Comparison of ENCODE assay signal across 15 mouse cellular contexts in genomic region chr12:85345559-85345958, GRCm38 (mm10).
"Had no signal": no experiment of that assay in that cellular context is flagged by ENCODE, and none has a peak within 500 bp of the region (broad histone marks: within the 10 kb centered on the region; RNA-seq: fewer than 3 reads in every experiment).

No protein-coding gene starts in this region.

- H3K9me3 ChIP-seq: kidney, embryonic 15.5 days; limb, embryonic 13.5 days; liver, embryonic 15.5 days; lung, embryonic 15.5 days; midbrain, embryonic 13.5 days; neural tube, embryonic 15.5 days had no signal

- H3K9ac ChIP-seq: kidney, embryonic 15.5 days; limb, embryonic 13.5 days; liver, embryonic 15.5 days; lung, embryonic 15.5 days; midbrain, embryonic 13.5 days; neural tube, embryonic 15.5 days had no signal

- DNase-seq: kidney, adult 18-20 months; kidney, postnatal 14 days; left cerebral cortex, postnatal 4 days; lung, postnatal 14 days; right cerebral cortex, adult 18-20 months; right cerebral cortex, postnatal 25 days; thymus, postnatal 4 days had no signal

- H3K4me1 ChIP-seq: lung, embryonic 15.5 days had no signal

- H3K27me3 ChIP-seq: kidney, embryonic 15.5 days; limb, embryonic 13.5 days; liver, embryonic 15.5 days; lung, embryonic 15.5 days; midbrain, embryonic 13.5 days; neural tube, embryonic 15.5 days had no signal

- H3K4me2 ChIP-seq: kidney, embryonic 15.5 days; limb, embryonic 13.5 days; liver, embryonic 11.5 days; liver, embryonic 15.5 days; lung, embryonic 15.5 days; midbrain, embryonic 13.5 days; neural tube, embryonic 15.5 days had no signal

- H3K4me3 ChIP-seq: kidney, embryonic 15.5 days; limb, embryonic 13.5 days; liver, embryonic 15.5 days; lung, embryonic 15.5 days; midbrain, embryonic 13.5 days; myocyte; neural tube, embryonic 15.5 days had no signal

- H3K27ac ChIP-seq: kidney, embryonic 15.5 days; liver, embryonic 15.5 days; lung, embryonic 15.5 days; midbrain, embryonic 13.5 days; neural tube, embryonic 15.5 days had no signal

- ATAC-seq: midbrain, embryonic 13.5 days had no signal
